Mouse (Mus musculus): ENCODE results near the gene Hsh2d. TPM values are rescaled to one million over a fixed set of nuclear protein-coding genes. Genes with fewer than 3 reads are reported as not detected.

Hsh2d gene
- total RNA-seq, 2 experiments from 2014 or later: not detected

DNA sequence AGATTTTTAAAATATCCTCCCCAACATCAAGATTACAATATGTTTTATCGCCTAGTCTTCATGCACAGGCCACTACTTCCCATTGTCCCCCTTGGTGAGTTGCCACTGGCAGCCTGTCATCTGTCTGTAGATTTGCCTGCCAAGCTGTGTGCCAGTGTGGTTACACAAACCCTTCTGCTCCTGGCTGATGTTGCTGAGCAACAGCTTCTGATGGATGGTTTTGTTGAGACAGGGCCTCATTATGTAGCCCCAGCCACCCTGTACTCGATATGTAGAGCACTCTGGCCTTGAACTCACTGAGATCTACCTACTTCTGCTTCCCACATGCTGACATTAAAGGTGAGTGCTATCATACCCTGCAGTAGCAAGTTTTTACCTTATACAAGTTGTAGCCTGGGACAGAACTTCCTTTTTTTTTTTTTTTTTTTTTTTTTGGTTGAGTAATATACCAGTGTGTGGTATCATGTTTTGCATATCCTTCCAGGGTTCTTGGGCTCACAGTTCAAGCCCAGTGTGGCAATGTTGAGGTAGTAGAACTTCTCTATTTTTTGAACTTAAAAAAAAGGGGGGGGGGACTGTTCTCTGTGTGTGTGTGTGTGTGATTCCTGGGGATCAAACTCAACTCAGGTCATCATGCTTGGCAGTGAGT is 5.8 kb upstream of the Hsh2d start:
- no peak for DNase-seq

DNA sequence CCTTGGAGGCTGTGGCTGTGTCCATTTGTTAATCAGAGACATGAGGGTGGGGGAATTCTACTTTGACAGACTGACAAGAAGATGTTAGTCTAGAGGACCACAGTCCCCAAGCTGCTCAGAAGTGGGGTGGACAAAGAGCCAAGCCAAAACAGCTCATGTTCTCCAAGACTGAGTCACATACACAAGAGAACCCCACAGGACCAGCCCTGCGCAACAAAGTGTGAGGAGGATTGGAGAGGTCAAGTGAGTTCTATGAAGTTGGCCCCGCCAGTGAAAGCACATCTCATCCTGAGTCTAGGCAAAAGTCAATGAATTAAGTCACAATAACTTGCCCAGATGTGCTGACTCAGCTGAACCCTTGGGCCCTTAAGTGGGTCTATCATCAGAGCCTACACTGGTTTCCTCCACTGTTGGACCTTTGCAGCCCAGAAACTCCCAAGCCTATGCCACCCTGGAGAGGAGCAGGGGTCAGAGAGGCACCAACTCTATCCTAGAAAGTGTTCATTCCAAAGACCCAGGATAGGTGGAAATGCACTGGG is 1.6 kb upstream of the Hsh2d start:
- intact Hi-C loops (cut with DNase I): no loop called here
- no peak for DNase-seq

More for the DNA sequence above, 5.8 kb upstream of the Hsh2d start:
- intact Hi-C loops (cut with DNase I): loop anchor here (5.0 kb wide), 1 partner anchor 34 kb away; the partner anchor contains the start of gene Fam32a

DNA sequence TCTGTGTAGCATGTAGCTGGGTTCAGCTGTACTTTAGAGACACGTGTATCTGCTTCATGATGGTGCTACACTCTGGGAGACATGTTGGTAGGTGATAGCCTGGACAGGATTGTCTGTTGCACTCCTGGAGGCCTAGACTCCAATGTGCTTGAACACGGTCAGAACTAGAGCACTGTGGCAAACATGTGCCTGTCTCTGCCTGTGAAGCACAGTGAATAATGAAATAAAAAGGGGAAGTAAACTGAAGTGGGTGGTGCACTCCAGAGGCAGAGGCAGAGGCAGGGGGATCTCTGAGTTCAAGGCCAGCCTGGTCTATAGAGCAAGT is 739 bp downstream of the Hsh2d start:
- no peak for DNase-seq
- intact Hi-C loops (cut with DNase I): no loop called here

DNA sequence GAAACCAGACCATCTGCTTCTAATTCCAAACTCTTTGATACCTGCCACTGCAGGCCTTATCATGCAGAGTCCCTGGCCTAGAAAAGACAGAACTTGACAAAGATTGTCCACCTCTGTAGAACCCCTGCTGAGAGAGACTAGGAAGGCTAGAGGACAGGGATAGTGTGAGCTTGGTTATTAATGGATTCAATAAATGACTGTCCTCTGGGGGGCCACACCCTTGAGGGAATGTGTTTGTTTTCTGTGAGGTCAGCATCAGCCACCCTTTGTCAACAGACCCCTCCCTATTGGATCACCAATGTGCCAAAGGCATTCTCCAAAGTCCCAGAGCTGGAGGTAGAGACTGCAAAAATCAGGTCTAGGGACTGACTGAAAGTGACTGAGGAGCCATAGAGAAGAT is 2.6 kb downstream of the Hsh2d start:
- no peak for DNase-seq
- intact Hi-C loops (cut with DNase I): no loop called here

DNA sequence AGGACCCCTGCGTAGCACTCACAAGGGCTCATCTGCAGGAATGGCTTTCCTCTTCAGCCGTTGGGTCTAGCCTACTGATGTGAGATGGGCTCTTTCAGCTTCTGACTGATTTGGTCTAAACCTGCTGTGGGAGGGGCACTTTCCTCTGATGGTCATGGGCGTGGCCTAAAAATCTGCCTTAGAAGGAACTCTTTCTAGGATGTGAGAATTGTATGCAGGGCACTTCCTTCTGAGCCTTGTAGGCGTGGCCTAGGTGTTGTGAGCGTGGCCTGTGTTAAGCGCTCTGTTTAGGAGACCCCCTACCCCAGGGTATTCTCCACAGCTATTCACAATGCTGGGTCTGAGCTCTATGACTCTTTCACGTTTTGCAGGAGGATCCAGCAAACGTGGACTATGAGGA is 8.6 kb downstream of the Hsh2d start:
- intact Hi-C loops (cut with DNase I): no loop called here
- DNase-seq: no peak

DNA sequence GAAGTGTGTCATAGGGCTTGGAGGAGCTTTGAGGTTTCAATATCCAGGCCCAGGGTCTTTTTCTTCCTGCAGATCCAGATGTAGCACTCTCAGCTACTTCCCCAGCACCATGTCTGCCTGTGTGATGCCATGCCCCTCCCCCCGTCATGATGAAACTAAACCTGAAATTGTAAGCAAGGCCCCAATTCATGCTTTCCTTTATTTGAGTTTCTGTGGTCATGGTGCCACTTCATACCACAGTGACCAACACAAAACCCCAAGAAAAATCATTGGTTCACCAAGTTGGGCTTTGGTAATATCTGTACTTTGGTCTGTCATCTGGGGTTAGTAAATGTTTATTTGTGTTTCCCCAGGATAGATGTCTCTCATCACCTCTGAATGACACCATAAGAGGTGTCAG is 19.1 kb downstream of the Hsh2d start:
- intact Hi-C loops (cut with DNase I): no loop called here
- no peak for DNase-seq

DNA sequence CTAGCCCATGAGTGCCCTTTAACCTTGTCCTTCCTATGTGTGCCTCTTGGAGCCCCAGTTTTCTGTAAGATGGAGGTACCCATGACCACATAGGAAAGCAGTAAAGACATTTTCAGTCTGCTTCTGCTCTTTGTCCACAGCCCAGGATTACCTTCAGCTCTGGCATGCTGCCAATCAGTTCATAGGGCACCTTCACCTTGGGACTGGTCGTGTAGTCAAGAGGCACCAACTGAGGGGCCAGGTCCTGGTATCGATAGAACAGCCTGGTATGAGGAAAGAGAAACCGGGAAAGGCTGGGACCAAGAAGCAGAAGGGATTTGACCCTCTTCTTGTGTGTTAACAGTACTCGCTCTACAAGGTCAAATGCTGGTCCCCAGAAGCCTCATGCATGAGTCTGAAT is 20.8 kb downstream of the Hsh2d start:
- no peak for DNase-seq
- intact Hi-C loops (cut with DNase I): no loop called here

DNA sequence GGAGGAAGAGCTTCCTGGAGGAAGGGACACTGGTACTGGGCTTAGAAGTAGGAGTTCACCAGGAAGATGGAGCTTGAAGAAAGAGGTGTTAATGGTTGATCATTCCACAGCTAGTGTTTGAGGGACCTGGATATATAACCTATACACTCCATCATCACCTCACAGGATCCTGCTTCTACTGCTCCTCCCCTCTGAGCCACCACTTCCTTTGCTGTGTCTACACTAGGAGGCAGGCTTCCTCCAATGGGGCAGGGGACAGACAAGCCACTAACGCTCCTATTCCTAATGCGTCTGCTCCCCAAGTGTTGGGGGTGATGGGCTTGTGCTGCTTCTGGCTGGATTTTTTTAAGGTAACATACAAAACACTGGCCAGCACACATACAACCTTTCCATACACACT is 21.3 kb downstream of the Hsh2d start:
- intact Hi-C loops (cut with DNase I): no loop called here
- no peak for DNase-seq

DNA sequence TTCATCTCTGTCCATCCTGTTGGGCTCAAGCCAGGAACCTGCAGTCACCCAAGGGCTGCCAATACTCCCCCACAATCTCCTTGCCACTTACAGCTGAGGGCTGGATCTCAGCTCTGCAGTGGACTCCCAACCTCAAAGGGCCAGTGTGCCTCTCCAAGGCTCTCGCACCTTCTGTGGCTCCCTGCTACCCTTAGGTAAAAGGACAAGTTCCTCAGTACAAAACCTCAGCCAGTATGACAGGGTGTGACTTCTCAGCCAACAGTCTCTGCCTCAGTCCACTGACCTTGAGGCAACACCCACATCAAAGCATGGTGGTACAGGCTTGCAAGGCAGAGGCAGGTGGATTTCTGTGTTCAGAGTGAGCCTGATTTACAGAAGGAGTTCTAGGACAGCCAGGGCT is 22.4 kb downstream of the Hsh2d start:
- no peak for DNase-seq
- intact Hi-C loops (cut with DNase I): no loop called here

DNA sequence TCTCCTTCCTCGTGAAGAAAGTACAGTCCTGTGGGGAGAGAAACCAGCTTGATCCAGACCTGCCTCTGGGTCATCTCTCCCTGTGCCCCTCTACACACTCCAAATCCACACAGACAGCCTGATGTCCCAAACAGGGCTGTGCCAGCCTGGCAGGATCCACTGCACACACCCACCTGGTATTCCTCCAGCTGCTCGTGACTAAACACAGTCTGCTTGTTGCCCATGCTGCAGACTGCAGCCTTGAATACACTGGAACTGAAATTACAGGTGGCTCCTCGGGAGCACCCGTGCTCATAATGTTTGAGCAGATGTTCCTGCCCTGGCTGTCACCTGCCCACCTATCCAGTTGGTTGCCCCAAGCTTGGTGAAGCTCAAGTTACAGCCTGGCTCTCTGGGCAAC is 23.3 kb downstream of the Hsh2d start, which contains the start of gene Cib3:
TSS of gene Cib3 (minus strand) at position 87 of the 400 bp plus-strand sequence.
- DNase-seq: no peak
- intact Hi-C loops (cut with DNase I): no loop called here

DNA sequence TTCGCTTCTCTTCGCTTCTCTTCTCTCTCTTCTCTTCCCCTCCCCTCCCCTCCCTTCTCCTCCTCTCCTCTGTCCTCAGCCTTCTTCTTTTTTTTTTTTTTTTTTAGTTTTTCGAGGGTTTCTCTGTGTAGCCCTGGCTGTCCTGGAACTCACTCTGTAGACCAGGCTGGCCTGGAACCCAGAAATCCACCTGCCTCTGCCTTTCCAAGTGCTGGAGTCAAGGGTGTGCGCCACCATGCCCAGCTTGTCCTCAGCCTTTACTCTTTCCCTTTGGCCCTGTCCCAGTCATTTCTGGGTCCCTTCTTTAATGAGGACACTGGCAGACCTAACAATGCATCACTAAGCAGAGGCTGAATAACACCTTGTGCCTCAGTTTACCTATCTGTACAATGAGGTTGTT is 24.1 kb downstream of the Hsh2d start, which contains the start of gene Gm11034:
TSS of gene Gm11034 (minus strand) at position 101 of the 400 bp plus-strand sequence.
- intact Hi-C loops (cut with DNase I): no loop called here
- no peak for DNase-seq

DNA sequence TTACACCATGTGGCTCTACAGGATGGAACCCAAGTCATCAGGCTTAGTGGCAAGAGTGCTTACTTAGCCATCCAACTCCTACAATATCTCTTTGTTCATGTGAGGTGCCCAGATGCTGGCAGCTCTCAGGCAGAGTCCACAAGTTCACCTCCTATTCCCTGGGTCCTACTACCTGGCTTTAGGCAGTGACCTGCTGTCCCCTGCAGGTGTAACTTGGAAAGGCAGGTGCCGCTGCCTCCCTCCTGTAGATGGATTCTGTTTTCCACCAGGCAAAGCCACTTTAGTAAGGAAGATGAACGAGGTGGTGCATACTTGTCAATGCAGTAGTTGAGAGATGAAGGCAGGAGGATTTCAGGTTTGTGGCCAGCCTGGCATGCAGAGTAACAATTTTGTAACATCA is 25.6 kb downstream of the Hsh2d start:
- intact Hi-C loops (cut with DNase I): loop anchor here (5.0 kb wide), 1 partner anchor 33 kb away; no protein-coding TSS in a partner anchor
- no peak for DNase-seq

DNA sequence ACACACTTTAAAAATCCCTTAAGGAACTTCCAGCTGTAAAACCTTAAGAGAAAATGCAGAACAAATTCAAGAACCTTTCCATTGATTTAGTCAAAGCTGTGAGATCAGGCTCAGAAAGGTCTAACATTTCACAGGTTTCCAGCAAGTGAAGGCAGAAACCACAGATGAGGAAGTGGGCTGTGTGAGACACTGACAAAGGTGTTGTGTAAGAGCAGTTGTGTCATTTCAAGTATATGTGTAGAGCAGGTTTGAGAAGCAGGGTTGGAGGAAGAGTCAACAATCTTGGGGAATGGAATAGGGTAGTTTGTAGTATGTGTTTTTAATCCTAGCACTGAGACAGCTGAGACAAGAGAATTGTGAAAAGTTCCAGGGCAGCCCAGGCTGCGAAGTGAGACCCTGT is 26.4 kb downstream of the Hsh2d start:
- intact Hi-C loops (cut with DNase I): loop anchor here (5.0 kb wide), 1 partner anchor 34 kb away; no protein-coding TSS in a partner anchor

DNA sequence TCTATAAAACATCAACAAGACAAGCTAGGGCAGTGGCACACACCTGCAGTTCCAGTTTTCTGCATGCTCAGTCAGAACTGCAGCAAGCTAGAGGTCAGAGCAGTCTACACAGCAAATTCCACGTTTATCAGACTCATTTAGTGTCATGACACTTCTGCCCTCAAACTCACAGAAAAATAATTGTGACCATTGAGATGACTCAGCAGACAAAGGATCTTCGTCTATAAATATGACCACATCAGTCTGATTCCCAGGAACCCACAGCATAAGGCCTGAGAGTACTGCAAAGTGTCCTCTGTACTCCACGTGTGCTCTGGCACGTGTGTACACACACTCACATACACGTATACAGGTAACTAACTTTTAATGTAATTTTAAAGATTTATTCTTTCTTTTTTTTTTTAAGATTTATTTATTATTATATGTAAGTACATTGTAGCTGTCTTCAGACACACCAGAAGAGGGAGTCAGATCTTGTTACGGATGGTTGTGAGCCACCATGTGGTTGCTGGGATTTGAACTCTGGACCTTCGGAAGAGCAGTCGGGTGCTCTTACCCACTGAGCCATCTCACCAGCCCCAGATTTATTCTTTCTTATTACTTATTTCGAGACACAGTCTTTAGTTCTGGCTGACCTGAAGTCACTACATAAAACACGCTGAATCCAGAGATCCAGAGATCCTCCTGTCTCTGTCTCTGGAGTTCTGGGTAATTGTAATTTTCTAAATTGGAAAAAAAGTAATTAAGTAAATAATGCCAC is 29.5 kb downstream of the Hsh2d start:
- DNase-seq: no peak
- intact Hi-C loops (cut with DNase I): loop anchor here (5.0 kb wide), 1 partner anchor 37 kb away; no protein-coding TSS in a partner anchor

More for the DNA sequence above, 26.4 kb downstream of the Hsh2d start:
- no peak for DNase-seq

DNA sequence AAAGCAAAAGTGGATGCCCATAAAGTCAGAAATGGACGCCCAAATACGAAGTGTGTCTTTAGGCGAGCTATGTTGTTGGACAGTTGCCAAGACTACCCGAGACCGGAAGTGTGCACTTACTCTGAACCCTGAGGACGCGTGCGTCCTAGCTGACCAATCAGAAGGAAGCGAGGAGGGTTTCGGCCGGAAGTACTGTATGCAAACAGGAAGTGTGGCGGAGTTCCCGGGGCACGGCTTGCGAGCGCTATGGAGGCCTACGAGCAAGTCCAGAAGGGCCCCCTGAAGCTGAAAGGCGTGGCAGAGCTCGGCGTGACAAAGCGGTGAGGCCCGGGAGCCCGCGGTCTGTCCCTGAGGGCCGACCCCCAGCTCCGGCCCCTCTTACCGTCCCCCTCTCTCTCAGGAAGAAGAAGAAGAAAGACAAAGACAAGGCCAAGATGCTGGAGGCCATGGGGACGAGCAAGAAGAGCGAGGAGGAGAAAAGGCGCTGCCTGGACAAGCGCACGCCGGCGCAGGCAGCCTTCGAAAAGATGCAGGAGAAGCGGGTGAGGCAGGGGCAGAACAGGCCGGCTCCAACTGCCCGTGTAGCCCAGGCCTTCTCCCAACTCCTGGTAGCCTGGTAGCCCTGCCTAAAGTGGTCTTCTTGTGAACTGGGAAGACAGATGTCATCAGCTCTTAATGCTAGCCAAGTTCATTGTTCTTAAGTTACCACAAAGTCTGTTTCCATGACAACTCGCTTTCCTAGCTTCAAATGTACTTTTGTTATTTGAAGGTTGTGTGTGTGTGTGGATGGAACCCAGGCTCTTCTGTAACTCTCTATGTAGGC is 30.3 kb downstream of the Hsh2d start, which contains the start of gene Fam32a:
TSS of gene Fam32a (plus strand) at position 190 of the 823 bp plus-strand sequence.
- intact Hi-C loops (cut with DNase I): loop anchor here (5.0 kb wide), 1 partner anchor 37 kb away; no protein-coding TSS in a partner anchor
- peak; percentile 72 to 80 for DNase-seq

DNA sequence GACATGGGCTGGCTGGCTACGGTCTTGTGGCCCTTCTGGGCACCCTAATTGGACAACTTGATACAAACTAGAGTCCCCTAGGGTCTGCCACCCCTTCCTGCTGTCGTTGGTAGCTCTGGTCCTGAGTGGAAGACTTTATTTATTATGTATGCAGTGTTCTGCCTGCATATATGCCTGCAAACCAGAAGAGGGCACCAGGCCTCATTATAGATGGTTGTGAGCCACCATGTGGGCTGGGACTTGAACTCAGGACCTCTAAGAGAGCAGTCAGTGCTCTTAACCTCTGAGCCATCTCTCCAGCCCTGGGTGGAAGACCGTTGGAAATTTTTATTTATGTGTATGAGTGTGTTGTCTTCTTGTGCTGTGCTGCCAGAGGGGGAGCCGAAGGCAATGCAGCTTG is 31.3 kb downstream of the Hsh2d start:
- intact Hi-C loops (cut with DNase I): no loop called here
- DNase-seq: no peak

DNA sequence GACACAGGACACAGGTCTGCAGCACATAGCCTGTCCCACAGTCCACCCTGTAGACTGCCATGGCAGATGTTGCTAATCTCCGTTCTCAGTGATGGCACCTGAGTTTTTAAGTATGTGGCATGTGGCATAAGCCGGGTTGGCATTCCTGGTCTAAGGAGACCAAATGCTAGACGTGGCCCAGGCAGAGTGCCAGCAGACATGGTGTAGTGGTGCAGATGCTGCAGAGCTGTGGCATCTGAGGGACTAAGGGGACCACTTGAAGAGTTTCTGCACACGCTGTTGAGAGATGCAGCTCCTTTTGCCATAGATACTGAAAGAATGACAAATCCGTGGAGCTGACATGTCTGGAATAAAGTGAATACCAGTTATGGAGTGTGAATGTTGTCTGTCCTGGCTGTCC is 33.2 kb downstream of the Hsh2d start:
- no peak for DNase-seq
- intact Hi-C loops (cut with DNase I): no loop called here

DNA sequence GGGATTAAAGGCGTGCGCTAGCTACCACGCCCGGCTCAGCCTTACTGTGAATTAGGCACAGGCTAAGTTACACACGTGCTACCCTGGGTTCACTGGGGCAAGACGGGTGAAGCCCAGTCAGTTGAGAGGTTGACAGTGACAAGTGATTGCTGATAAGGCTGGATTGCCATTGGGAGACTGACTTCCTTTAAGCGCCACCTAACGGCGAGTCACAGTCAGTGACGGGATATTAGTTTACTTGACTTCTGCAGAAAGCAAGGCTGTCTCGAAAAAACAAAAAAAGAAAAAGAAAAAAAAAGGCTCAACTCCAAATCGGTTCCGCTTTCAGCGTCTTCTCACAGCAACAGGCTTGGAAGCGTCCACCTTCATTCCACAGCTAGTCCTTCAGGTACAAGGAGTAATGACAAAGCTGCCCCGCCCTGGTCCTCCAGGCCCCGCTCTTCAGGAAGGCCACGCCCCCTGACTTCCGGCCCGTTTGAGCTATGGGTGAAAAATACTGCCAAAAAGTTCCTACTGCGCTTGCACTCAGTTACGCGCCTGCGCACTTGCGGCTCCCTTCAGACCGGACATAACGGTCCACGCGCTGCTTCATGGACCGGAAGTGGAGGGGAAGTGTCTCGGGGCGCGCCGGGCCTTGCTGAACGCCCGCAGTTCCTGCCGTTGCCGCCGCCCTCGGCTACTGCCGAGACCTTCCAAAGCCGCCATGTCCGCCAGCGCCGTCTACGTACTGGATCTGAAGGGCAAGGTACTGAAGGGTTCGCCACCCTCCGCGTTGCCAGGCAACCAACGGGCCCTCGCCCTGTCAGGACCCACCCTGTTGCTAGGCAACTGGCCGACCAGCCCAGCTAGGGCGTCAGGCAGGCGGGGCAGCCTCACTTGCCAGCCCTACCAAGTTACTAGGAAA is 50.3 kb downstream of the Hsh2d start, which contains the start of gene Ap1m1:
TSS of gene Ap1m1 (plus strand) at position 520 of the 904 bp plus-strand sequence.
- intact Hi-C loops (cut with DNase I): no loop called here
- peak; percentile 97 for DNase-seq

DNA sequence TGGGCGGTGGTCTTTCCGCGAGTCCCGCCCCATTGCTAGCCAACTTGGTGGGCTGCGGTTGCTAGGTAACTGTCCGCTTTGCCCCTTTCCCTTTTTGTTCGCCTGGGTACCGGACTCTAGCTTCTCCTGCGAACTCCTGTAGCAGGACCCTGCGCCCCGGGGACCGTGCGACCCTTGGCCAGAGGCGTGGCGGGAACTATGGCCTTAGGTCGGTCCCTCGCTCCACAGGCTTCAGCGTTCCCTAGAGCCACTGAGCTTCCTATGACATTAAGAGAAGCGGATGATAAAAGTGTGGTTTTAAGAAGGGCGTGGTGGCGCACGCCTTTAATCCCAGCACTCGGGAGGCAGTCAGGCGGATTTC is 50.9 kb downstream of the Hsh2d start:
- intact Hi-C loops (cut with DNase I): no loop called here
- peak in 1 of 2 experiments; percentile 34 for DNase-seq

DNA sequence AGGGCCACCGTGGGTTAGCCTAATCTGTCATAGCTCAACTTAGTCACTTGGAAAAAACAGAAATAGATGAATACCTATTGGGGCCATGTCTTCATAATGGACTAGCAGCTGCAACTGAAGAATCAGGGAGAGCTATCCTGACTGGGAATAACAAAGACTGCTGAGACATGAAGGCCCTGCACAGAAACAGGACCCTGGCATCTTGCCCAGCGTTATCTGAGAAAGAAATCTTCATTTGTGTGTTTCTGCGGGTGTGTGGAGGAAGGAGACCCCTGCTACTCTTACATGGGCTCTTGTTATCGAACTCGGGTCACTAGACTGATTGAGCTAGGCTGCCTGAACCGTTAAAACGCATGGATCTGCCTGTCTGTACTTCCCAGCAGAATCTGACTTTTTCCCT is 51.5 kb downstream of the Hsh2d start:
- no peak for DNase-seq
- intact Hi-C loops (cut with DNase I): no loop called here
